Mouse (Mus musculus) liver, embryonic 14.5 days (tissue): ENCODE results near the gene Tgtp1. TPM values are rescaled to one million over a fixed set of nuclear protein-coding genes. Genes with fewer than 3 reads are reported as not detected.
"Not testable (repeated sequence)": the region's sequence is repeated elsewhere in the genome, so short reads cannot be mapped to it uniquely, and the experiment has no call there.

Experiments
- ATAC-seq: fragments of 200-750 bp; cut with Nextera tagmentation; 2 replicates; pipeline ENCODE4 v1.8.0; 2017; ENCODE audit warnings: moderate number of reproducible peaks, mild to moderate bottlenecking, moderate library complexity; ENCODE audit not compliant: insufficient read depth
- DNase-seq, 3 experiments: peaks; one replicate each; pipeline ENCODE4 v3.0.0-alpha.2; 2012 to 2013; ENCODE audit warnings: low read depth in 3 of 3, low spot score in 3 of 3
- H3K27ac ChIP-seq: fragments of 300-500 bp; sonication (generic); 2 replicates; pipeline ENCODE4 v1.5.1; 2014; ENCODE audit warnings: moderate library complexity, mild to moderate bottlenecking, control low read depth, inconsistent platforms
- H3K27me3 ChIP-seq: fragments of 300-500 bp; sonication (generic); 2 replicates; pipeline ENCODE4 v1.6.1; 2014; ENCODE audit warnings: mild to moderate bottlenecking, low read length, moderate library complexity; ENCODE audit not compliant: control insufficient read depth, insufficient read depth
- H3K36me3 ChIP-seq: fragments of 300-500 bp; sonication (generic); replicated peaks from 2 replicates; pipeline ENCODE4 v1.6.1; 2014; ENCODE audit warnings: low read depth; ENCODE audit not compliant: control insufficient read depth, insufficient read depth
- H3K4me1 ChIP-seq, 2 experiments: fragments of 200-500 bp in 1 of 2; fragments of 300-500 bp in 1 of 2; sonication (generic) in 1 of 2; replicated peaks; 2 replicates each; pipeline ENCODE4 v1.6.1; 2012 to 2014; ENCODE audit warnings: antibody characterized with exemption in 1 of 2, inconsistent platforms in 1 of 2, low read length in 1 of 2; ENCODE audit not compliant: control insufficient read depth in 2 of 2, insufficient read depth in 2 of 2
- H3K4me2 ChIP-seq: fragments of 300-500 bp; sonication (generic); 2 replicates; pipeline ENCODE4 v1.6.1; 2014; ENCODE audit warnings: low read depth, mild to moderate bottlenecking, control low read depth, moderate library complexity
- H3K4me3 ChIP-seq, 2 experiments: fragments of 200-500 bp in 1 of 2; fragments of 300-500 bp in 1 of 2; sonication (generic) in 1 of 2; 2 replicates each; pipeline ENCODE4 v1.5.1; 2012 to 2014; ENCODE audit warnings: low read depth in 2 of 2, low read length in 2 of 2, mild to moderate bottlenecking in 2 of 2, control low read depth in 1 of 2, inconsistent platforms in 1 of 2, moderate library complexity in 1 of 2; ENCODE audit not compliant: insufficient read depth in 1 of 2
- H3K9ac ChIP-seq: fragments of 300-500 bp; sonication (generic); replicated peaks from 2 replicates; pipeline ENCODE4 v1.6.1; 2014; ENCODE audit warnings: mild to moderate bottlenecking, control low read depth, moderate library complexity
- H3K9me3 ChIP-seq: fragments of 300-500 bp; sonication (generic); 2 replicates; pipeline ENCODE4 v1.6.1; 2016; ENCODE audit warnings: low read length, mixed read lengths; ENCODE audit not compliant: control insufficient read depth
- WGBS: fragments of 180-500 bp; shearing (Covaris S2); extraction: QIAGEN DNeasy Blood & Tissue Kit; methylation state at CpG from one replicate; pipeline ENCODE4 v1.1.7; 2014; ENCODE audit not compliant: insufficient replicate concordance; 5-methylcytosine and 5-hydroxymethylcytosine counted together
- polyA plus RNA-seq, 2 experiments: library from polyadenylated mRNA; depleted of rRNA in 1 of 2; stranded (reverse) in 1 of 2; unstranded in 1 of 2; fragments of >200 nt; fragmentation: Nextera tagmentation in 1 of 2; extraction: Ambion mirVana in 1 of 2; gene quantifications; 2 replicates each; pipeline versions ENCODE4 v1.2.1 to v1.2.3; 2012 to 2014

Tgtp1 gene
- polyA plus RNA-seq, 2 experiments = 0.29 to 0.43 TPM

DNA sequence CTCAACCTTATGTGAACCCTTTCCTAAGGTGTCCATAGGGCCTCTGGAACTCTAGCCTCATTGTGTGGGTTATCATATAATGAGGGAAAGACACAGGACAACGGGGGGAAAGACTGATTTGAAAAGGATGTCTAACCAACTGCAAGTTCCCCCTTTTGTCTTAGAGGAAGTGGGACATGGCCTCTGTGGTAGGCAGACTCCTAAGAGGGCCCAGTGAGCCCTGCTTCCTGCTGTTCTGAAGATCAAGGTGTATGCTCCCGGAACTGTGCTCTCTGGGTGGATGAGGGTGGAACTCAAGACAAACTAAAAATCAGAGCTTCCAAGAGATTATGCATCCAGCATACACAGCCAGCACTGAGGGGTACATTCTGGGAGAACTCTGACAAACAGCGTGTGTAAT, 5.8 kb downstream of the Tgtp1 start:
- H3K4me1 ChIP-seq, H3K4me3 ChIP-seq, H3K27me3 ChIP-seq, DNase-seq, H3K36me3 ChIP-seq, ATAC-seq, H3K27ac ChIP-seq, H3K9me3 ChIP-seq, H3K4me2 ChIP-seq, H3K9ac ChIP-seq: not testable (repeated sequence)
- 36% methylated on average over 2 of the region's 3 CpGs for WGBS

DNA sequence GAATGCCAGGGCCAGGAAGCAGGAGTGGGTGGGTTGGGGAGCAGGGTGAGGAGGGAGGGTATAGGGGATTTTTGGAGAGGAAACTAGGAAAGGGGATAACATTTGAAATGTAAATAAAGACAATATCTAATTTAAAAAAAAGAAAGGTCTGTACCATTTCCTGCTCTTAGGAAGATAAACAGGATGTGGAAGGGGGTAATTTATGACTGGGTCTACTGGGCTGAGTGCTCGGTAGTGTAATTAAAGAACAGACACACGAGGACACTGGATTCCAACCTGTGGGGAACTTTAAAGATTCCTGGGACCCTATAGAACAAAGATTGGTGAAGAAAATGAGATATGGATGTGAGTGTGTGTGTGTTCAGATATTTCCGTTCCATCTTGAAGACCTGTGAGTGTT, 11.1 kb downstream of the Tgtp1 start:
- H3K27me3 ChIP-seq, H3K36me3 ChIP-seq, DNase-seq, H3K4me1 ChIP-seq, ATAC-seq, H3K27ac ChIP-seq, H3K9me3 ChIP-seq, H3K9ac ChIP-seq, H3K4me2 ChIP-seq, H3K4me3 ChIP-seq: not testable (repeated sequence)
- no CpG with 5 or more reads among the region's 3 CpGs for WGBS

DNA sequence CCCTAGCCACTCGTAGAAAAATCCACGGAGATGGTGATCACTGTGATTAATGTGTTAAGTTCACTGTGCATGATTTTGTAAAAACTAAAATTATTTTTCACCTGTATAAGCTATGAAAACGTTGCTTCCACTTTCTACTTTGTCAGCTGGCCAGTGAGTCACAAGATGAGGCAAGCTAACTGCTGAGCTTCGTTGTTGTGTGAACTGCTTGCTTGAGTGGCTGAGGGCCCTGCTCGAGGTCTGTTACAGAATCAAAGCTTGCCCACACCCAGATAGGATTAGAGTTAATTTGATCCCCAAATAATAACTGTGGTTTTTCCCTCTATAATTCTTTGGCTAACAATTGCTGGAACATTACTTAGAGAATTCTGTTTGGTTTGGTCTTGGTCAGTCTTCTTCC, 13.9 kb downstream of the Tgtp1 start:
- H3K9ac ChIP-seq, H3K9me3 ChIP-seq, H3K4me2 ChIP-seq, H3K4me1 ChIP-seq, ATAC-seq, DNase-seq, H3K36me3 ChIP-seq, H3K27me3 ChIP-seq, H3K27ac ChIP-seq, H3K4me3 ChIP-seq: not testable (repeated sequence)
- WGBS = no CpG with 5 or more reads among the region's 5 CpGs

DNA sequence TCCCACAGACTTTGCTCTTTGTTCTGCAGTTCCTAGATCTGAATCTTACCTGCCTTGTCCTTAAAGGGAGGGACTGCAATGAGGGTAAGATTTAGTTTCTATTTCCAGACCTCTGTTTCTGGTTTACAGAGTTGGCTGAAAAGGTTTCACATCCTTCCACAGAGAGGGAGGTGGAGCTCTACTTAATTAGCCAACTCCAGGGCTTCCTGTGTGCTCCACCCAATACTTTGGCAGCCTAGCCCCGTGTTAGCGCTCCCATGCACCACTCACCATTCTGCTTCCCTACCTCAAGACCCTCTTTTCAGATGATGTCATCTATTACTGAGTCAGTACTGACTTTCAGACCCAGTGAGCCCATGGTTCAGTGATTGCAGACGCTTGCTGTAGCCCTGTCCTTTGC, 14.7 kb downstream of the Tgtp1 start, which contains the start of gene 9930111J21Rik1:
9930111J21Rik1 (minus strand) TSS at position 148 of the 400 bp plus-strand sequence.
- H3K9me3 ChIP-seq, H3K36me3 ChIP-seq, ATAC-seq, H3K9ac ChIP-seq, H3K27ac ChIP-seq, H3K4me3 ChIP-seq, H3K4me2 ChIP-seq, H3K4me1 ChIP-seq, DNase-seq, H3K27me3 ChIP-seq: not testable (repeated sequence)
- WGBS = no CpG with 5 or more reads among the region's 3 CpGs

DNA sequence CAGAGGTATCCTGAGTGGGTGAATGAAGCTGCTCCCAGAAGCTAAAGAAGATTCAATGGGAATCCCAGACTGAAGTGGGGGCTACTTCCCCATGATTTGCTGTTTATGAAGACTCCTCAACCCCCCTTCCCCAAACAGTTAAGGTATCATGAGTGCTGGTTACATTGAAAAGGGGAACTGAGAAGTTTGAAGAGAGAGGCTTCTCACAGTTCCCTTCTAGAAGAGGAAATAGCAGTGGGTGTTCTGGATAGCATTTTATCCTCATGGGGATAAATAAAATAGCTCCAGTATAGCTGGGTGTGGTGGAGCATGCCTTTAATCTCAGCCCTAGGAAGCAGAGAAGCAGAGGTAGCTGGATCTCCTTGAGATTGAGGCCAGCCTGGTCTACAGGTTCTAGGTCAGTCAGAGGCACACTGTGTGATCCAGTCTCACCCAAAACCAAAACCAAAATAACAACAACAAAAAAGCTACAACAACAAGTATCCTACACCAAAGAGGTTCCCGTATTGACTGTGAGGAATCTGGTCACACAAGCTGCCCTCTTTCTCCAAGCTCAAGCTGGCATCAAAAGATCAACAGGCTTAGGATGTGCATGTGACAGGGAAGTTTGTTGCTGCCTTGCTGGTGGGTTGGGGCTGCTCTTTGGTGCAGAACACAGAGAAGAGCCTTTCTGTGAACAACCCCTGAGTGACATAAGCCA, 15.6 kb downstream of the Tgtp1 start, which contains the start of gene Olfr56:
Olfr56 (plus strand) TSS at position 650 of the 700 bp plus-strand sequence.
- no CpG with 5 or more reads among the region's 1 CpGs for WGBS
- ATAC-seq = not testable (repeated sequence)

DNA sequence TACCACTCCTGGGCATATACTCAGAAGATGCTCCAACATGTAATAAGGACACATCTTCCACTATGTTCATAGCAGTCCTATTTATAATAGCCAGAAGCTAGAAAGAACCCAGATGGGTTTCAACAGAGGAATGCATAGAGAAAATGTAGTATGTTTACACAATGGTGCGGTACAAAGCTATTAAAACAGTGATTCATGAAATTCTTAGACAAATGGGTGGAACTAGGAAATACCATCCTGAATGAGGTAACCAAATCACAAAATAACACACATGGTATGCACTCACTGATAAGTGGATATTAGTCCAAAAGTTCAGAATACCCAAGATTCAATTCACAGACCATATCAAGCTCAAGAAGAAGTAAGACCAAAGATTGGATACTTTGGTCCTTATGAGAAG, 19.3 kb downstream of the Tgtp1 start:
- not testable (repeated sequence) for H3K4me1 ChIP-seq, H3K27me3 ChIP-seq, DNase-seq, ATAC-seq, H3K27ac ChIP-seq, H3K36me3 ChIP-seq, H3K9me3 ChIP-seq, H3K4me2 ChIP-seq, H3K4me3 ChIP-seq, H3K9ac ChIP-seq
- no CpG with 5 or more reads among the region's 1 CpGs for WGBS

More for the DNA sequence above, 15.6 kb downstream of the Tgtp1 start, which contains the start of gene Olfr56:
- not testable (repeated sequence) for DNase-seq, H3K9me3 ChIP-seq, H3K4me1 ChIP-seq, H3K36me3 ChIP-seq, H3K9ac ChIP-seq, H3K4me3 ChIP-seq, H3K27me3 ChIP-seq, H3K27ac ChIP-seq, H3K4me2 ChIP-seq

DNA sequence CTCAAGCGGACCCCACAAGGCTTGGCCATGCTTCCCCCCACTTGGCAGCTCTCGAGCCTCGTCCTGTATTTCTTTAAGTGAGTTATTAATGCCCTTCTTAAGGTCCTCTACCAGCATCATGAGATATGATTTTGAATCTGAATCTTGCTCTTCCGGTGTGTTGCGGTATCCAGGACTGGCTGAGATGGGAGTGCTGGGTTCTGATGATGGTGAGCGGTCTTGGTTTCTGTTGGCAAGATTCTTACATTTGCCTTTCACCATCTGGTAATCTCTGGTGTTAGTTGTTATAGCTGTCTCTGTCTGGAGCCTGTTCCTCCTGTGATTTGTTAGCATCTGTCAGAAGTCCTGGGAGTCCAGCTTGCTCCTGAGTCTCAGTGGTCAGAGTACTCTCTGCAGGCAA, 47.9 kb downstream of the Tgtp1 start, which contains the start of gene Psme2b:
Psme2b (minus strand) TSS at position 101 of the 400 bp plus-strand sequence.
- H3K9ac ChIP-seq, H3K36me3 ChIP-seq, H3K4me1 ChIP-seq, H3K4me2 ChIP-seq, H3K27ac ChIP-seq, H3K4me3 ChIP-seq, H3K9me3 ChIP-seq, ATAC-seq, DNase-seq, H3K27me3 ChIP-seq: not testable (repeated sequence)
- 77% methylated on average over 6 of the region's 6 CpGs for WGBS

DNA sequence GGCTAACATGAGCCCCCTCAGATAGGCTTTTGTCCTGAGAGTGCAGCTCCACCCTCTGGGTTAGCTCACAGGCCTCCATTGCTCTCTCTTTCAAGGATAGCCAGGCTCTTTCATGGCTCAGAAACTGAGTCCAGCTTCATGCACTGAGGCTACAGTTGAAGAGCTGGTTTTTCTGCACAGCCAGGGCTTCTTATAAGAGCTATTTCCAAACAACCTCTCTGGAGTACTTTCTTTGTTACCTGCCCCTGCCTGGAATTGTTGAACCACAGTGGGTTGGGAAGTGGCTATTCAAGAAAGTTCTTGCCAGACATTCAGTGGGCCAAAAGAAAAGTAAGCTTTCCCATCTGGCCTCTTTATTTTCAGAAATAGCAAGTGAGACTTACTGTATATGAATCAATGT, 54.7 kb downstream of the Tgtp1 start:
- not testable (repeated sequence) for H3K27me3 ChIP-seq, H3K9ac ChIP-seq, ATAC-seq, H3K4me2 ChIP-seq, H3K4me3 ChIP-seq, H3K36me3 ChIP-seq, H3K4me1 ChIP-seq, DNase-seq, H3K27ac ChIP-seq, H3K9me3 ChIP-seq
